Mouse (Mus musculus): Measurements from ENCODE around the gene Wnt3. TPM values are rescaled to one million over a fixed set of nuclear protein-coding genes. Genes with fewer than 3 reads are reported as not detected.
A peak's percentile ranks its signal among the peaks of the same experiment; 100 is the strongest.
"Not testable (repeated sequence)": the region's sequence is repeated elsewhere in the genome, so short reads cannot be mapped to it uniquely, and the experiment has no call there.

Wnt3 gene
- total and polyA plus RNA-seq, 3 experiments, result not detected

DNA sequence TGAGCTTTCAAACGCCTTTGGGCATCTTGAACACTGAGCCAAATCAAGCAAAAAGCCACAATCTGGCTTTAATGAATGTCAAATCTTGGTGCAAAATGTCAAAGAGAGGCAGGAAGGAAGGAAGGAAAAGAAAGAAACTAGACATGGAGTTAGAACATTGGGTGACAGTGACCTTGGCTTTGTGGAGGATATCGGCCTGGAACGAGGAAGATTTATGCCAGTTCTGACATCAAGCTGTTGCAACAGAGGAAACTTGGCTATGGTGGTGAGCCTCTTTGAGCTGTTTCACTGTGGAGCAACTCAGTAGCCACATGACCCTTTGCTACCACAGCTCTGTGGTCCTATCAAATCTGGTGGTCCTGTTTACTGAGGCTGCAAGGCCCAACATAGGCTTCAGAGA is 23.3 kb upstream of the Wnt3 start:
- intact Hi-C loops (cut with DNase I), result no loop called here
- 52% methylated on average over 3 of the region's 3 CpGs for WGBS
- no peaks in the 10 kb centered on the region for H3K4me1 ChIP-seq (ENCODE audit: control insufficient read depth, insufficient read depth, low read length)
- H3K9ac ChIP-seq (ENCODE audit: low read depth, low read length), result no peak overlapping the region
- TF ChIP-seq EP300 (IDR thresholded peaks at IDR 0.05; ENCODE audit: insufficient read depth, low read depth, low read length), result no peak
- no peak for TF ChIP-seq CTCF (IDR thresholded peaks at IDR 0.05)
- no peak for TF ChIP-seq POLR2A (IDR thresholded peaks at IDR 0.05; ENCODE audit: insufficient read depth, low read depth, low read length)
- no peaks in the 10 kb centered on the region for H3K36me3 ChIP-seq (ENCODE audit: control insufficient read depth, insufficient read depth, low read length)
- no peak overlapping the region for H3K27ac ChIP-seq
- H3K4me3 ChIP-seq, result no peak overlapping the region
- H3K27me3 ChIP-seq (ENCODE audit: control insufficient read depth, insufficient read depth, low read length), result peaks cover 10% of the 10 kb centered on the region
- no peaks in the 10 kb centered on the region for H3K79me2 ChIP-seq (replicated peaks; ENCODE audit: control insufficient read depth, insufficient read depth, low read length)
- DNase-seq, result no peak

DNA sequence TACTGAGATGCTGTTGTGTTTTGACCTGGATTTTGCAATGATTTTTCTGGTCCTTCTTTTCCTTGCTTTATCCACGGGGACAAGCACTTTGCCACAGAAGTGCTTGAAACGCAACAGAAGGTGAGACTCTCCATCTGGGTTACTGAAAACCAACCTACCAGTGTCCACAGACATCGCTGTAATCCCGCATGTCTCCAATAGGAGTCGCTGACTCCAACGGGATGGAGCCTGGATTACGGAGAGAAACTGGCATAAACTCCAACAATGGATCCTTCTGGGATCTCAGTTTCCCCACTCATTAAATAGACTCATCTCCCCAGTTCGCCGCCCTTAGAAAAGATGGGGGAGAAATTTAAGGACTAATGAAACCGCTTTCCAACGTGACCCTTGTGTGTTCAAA is 15.9 kb upstream of the Wnt3 start:
- no peak for DNase-seq
- Histone ChIP-seq H3K4me1 (ENCODE audit: control insufficient read depth, insufficient read depth, low read length) (no peaks in the 10 kb centered on the region), H3K79me2 (replicated peaks; ENCODE audit: control insufficient read depth, insufficient read depth, low read length) (no peaks in the 10 kb centered on the region), H3K9ac (ENCODE audit: low read depth, low read length) (no peak overlapping the region), H3K36me3 (ENCODE audit: control insufficient read depth, insufficient read depth, low read length) (no peaks in the 10 kb centered on the region), H3K27me3 (ENCODE audit: control insufficient read depth, insufficient read depth, low read length) (no peaks in the 10 kb centered on the region), H3K4me3 (no peak overlapping the region), H3K27ac (no peak overlapping the region)
- intact Hi-C loops (cut with DNase I), result loop anchor here (1.0 to 2.0 kb wide), 2 partner anchors 79 to 119 kb away; no protein-coding TSS in a partner anchor
- WGBS, result 44% methylated on average over 11 of the region's 11 CpGs
- TF ChIP-seq POLR2A (IDR thresholded peaks at IDR 0.05; ENCODE audit: insufficient read depth, low read depth, low read length) (no peak), CTCF (IDR thresholded peaks at IDR 0.05) (peak; percentile 59)

DNA sequence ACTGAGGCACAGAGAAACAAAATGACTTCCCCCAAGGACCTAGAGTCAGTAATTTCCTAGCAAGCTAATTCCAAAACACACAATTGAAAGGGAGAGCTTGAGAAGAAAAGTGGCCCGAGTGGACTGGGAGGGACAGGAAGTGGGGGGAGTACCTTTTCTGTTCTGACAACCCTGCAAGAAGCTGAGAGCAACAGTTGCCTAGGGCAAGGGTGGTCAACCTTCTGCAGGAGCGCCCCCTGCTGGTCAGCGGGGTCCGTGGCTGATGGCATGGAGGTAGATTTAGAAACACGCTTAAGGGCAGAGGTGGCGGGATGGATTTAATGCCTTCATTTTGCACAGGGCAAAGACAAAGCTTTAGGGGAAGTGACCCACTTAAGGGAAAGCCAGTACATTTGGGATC is 15.2 kb upstream of the Wnt3 start:
- no peaks in the 10 kb centered on the region for H3K4me1 ChIP-seq (ENCODE audit: control insufficient read depth, insufficient read depth, low read length)
- TF ChIP-seq EP300 (IDR thresholded peaks at IDR 0.05; ENCODE audit: insufficient read depth, low read depth, low read length) (no peak), POLR2A (IDR thresholded peaks at IDR 0.05; ENCODE audit: insufficient read depth, low read depth, low read length) (no peak), CTCF (IDR thresholded peaks at IDR 0.05) (peak; percentile 89)
- no peak overlapping the region for H3K4me3 ChIP-seq
- intact Hi-C loops (cut with DNase I), result loop anchor here (1.0 to 2.0 kb wide), 2 partner anchors 80 to 119 kb away; no protein-coding TSS in a partner anchor
- DNase-seq, result peak; percentile 53 to 81
- no peak overlapping the region for H3K27ac ChIP-seq
- WGBS, result 10% methylated on average over 6 of the region's 6 CpGs
- H3K36me3 ChIP-seq (ENCODE audit: control insufficient read depth, insufficient read depth, low read length), result no peaks in the 10 kb centered on the region
- no peak overlapping the region for H3K9ac ChIP-seq (ENCODE audit: low read depth, low read length)
- H3K79me2 ChIP-seq (replicated peaks; ENCODE audit: control insufficient read depth, insufficient read depth, low read length), result no peaks in the 10 kb centered on the region
- no peaks in the 10 kb centered on the region for H3K27me3 ChIP-seq (ENCODE audit: control insufficient read depth, insufficient read depth, low read length)

DNA sequence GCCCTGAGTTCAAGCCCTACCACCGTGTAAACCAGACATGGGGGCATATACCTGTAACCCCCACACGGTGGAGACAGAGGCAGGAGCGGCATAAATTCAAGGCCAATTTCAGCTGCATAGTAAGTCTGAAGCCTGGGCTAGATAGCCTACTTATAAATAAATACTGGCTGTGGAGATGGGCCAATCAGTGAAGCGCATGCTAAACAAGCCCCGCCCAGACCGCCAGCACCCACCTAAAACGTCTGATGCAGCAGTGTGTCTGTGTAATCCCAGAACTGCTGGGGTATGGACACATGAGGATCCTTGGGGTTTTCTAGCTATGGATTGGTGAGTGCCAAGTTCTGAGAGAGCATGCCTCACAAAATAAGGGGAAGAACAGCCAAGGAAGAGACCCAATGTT is 13.8 kb upstream of the Wnt3 start:
- no peak overlapping the region for H3K27ac ChIP-seq
- no peak for DNase-seq
- no peaks in the 10 kb centered on the region for H3K79me2 ChIP-seq (replicated peaks; ENCODE audit: control insufficient read depth, insufficient read depth, low read length)
- no peaks in the 10 kb centered on the region for H3K27me3 ChIP-seq (ENCODE audit: control insufficient read depth, insufficient read depth, low read length)
- 52% methylated on average over 7 of the region's 7 CpGs for WGBS
- no peak overlapping the region for H3K9ac ChIP-seq (ENCODE audit: low read depth, low read length)
- no peak overlapping the region for H3K4me3 ChIP-seq
- 0 out of 2 replicates have a peak, but pooled peaks have one; percentile 15 for TF ChIP-seq CTCF (IDR thresholded peaks at IDR 0.05)
- TF ChIP-seq EP300 (IDR thresholded peaks at IDR 0.05; ENCODE audit: insufficient read depth, low read depth, low read length), result no peak
- no peak for TF ChIP-seq POLR2A (IDR thresholded peaks at IDR 0.05; ENCODE audit: insufficient read depth, low read depth, low read length)
- H3K4me1 ChIP-seq (ENCODE audit: control insufficient read depth, insufficient read depth, low read length), result no peaks in the 10 kb centered on the region
- H3K36me3 ChIP-seq (ENCODE audit: control insufficient read depth, insufficient read depth, low read length), result no peaks in the 10 kb centered on the region
- intact Hi-C loops (cut with DNase I), result loop anchor here (5.0 kb wide), 1 partner anchor 437 kb away; no protein-coding TSS in a partner anchor

DNA sequence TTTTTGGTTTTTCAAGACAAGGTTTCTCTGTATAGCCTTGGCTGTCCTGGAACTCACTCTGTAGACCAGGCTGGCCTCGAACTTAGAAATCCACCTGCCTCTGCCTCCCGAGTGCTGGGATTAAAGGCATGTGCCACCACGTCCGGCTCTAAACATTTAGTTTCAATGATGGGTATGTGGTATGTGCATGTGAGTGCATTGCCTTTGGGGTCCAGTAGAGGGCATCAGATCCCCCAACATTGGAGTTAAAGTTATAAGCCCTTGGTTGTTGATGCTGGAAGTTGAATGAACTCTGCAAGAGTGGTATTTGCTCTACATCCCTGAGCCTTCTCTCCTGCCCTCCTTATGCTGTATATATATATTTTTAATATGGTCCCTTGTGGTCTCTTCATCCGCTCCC is 13.1 kb upstream of the Wnt3 start:
- not testable (repeated sequence) for H3K4me3 ChIP-seq; H3K9ac ChIP-seq (ENCODE audit: low read depth, low read length); H3K4me1 ChIP-seq (ENCODE audit: control insufficient read depth, insufficient read depth, low read length); H3K27ac ChIP-seq; H3K79me2 ChIP-seq (replicated peaks; ENCODE audit: control insufficient read depth, insufficient read depth, low read length); H3K36me3 ChIP-seq (ENCODE audit: control insufficient read depth, insufficient read depth, low read length); H3K27me3 ChIP-seq (ENCODE audit: control insufficient read depth, insufficient read depth, low read length); DNase-seq
- 76% methylated on average over 5 of the region's 5 CpGs for WGBS
- intact Hi-C loops (cut with DNase I), result loop anchor here (5.0 kb wide), 1 partner anchor 436 kb away; no protein-coding TSS in a partner anchor

DNA sequence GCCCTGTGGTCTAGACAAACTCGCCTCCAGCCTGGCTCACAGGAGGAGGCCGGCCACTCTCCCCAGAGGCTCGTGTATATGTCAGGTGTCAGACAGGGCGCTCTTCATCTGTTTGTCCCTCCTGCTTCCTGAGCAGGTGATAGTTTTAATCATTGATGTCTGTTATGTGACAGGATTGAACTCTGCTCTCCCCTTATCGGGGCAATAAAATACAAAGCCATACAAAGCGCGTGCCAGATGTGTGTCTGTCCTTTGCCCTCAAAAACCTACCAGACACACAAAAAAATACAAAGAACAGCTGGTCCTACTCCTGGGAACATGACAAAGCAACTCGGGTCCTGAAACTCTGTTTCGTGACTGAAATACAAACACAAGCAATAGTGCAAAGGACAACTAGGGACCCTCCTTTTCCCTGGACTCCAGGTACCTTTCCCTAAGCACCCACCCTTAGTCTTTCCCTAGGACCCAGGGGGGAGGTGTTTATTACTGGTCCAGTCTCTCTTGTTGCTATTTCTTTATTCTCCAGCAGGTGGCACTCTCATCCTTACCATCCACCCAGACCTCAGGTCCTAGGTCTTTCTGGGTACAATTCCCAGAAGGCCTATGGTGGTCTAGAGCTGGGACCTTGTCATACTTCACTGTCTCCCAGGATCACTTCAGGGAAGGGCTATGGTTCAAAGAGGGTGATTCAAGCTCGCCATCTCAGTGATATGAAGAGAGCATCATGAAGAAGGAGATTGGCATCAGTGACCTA is 10.4 kb upstream of the Wnt3 start:
- Histone ChIP-seq H3K27ac (no peak overlapping the region), H3K9ac (ENCODE audit: low read depth, low read length) (no peak overlapping the region)
- 18% methylated on average over 10 of the region's 10 CpGs for WGBS

More for the DNA sequence above, 10.4 kb upstream of the Wnt3 start:
- Histone ChIP-seq H3K4me3 (no peak overlapping the region), H3K36me3 (ENCODE audit: control insufficient read depth, insufficient read depth, low read length) (no peaks in the 10 kb centered on the region), H3K79me2 (replicated peaks; ENCODE audit: control insufficient read depth, insufficient read depth, low read length) (no peaks in the 10 kb centered on the region), H3K4me1 (ENCODE audit: control insufficient read depth, insufficient read depth, low read length) (no peaks in the 10 kb centered on the region), H3K27me3 (ENCODE audit: control insufficient read depth, insufficient read depth, low read length) (no peaks in the 10 kb centered on the region)
- peak in 1 of 2 experiments; percentile 14 for DNase-seq
- peak; percentile 93 for TF ChIP-seq CTCF (IDR thresholded peaks at IDR 0.05)
- TF ChIP-seq EP300 (IDR thresholded peaks at IDR 0.05; ENCODE audit: insufficient read depth, low read depth, low read length), result no peak
- intact Hi-C loops (cut with DNase I), result loop anchor here (1.0 to 5.0 kb wide), 2 partner anchors 148 to 434 kb away; no protein-coding TSS in a partner anchor

Measured in heart, adult 2 months (tissue).